Mouse (Mus musculus): ENCODE data around the gene 1700042G07Rik.

GRCm38 (mm10) chr4:116173752-116174151, 580 bp downstream of the 1700042G07Rik start:
- TF ChIP-seq TAL1 (IDR thresholded peaks at IDR 0.05; ENCODE audit: low read length) (no peak), GATA1 (IDR thresholded peaks at IDR 0.05; ENCODE audit: low read length) (no peak)
